ENCODE assay signal across 11 mouse cellular contexts in the genomic region with DNA sequence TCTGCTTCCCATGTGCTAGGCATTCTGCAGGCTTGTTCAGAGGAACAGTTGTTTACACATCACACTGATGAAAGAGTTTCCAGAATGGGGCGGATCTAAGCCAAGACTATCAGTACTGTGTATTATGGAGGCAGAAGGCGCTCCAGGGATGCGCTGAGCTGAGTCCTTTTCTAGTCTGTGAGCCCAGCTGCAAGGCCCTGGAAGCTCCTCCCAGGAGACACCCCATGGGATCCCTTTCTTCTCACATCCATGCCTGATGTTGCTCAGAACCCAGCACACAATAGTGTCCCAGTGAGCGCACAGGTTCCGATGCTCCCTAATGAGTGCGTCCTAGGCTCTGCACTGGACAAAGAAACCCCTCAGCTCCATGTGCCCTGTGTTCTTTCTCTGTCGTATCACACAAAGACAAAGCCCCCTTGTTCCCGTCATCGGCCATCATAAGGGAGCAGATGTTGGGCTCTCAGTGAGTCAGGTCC.
A peak's percentile ranks its signal among the peaks of the same experiment; 100 is the strongest.
DNase-seq lines count a peak whose midpoint lies in the region; ATAC-seq lines count a peak whose summit lies in the region.
"Had no signal": no experiment of that assay in that cellular context is flagged by ENCODE, and none has a peak within 500 bp of the region (broad histone marks: within the 10 kb centered on the region; RNA-seq: fewer than 3 reads in every experiment).

No protein-coding gene starts in this region.

- H3K9me3 ChIP-seq in lung, embryonic 16.5 days (ENCODE audit: control insufficient read depth, low read length): no peaks in the 10 kb centered on the region
- H3K9me3 ChIP-seq in forebrain, embryonic 15.5 days: no peaks in the 10 kb centered on the region
- H3K9me3 ChIP-seq in limb, embryonic 10.5 days (replicated peaks): no peaks in the 10 kb centered on the region
- H3K9me3 ChIP-seq in stomach, embryonic 14.5 days (ENCODE audit: control insufficient read depth, low read depth, low read length): no peaks in the 10 kb centered on the region; the same call in 1 of the 2 replicates
- H3K9me3 ChIP-seq in liver, embryonic 11.5 days (ENCODE audit: control insufficient read depth, low read length): no peaks in the 10 kb centered on the region

- H3K4me2 ChIP-seq in lung, embryonic 16.5 days (ENCODE audit: low read depth, low read length): no peak overlapping the region
- H3K4me2 ChIP-seq in forebrain, embryonic 15.5 days (replicated peaks): no peak overlapping the region
- H3K4me2 ChIP-seq in stomach, embryonic 14.5 days (replicated peaks; ENCODE audit: low read depth, low read length): no peak overlapping the region
- no peak overlapping the region for H3K4me2 ChIP-seq in liver, embryonic 11.5 days
- H3K4me2 ChIP-seq: liver, embryonic 15.5 days had no signal

- H3K36me3 ChIP-seq in lung, embryonic 16.5 days (ENCODE audit: control insufficient read depth, insufficient read depth, low read length): no peaks in the 10 kb centered on the region; the same call in 1 of the 2 replicates
- H3K36me3 ChIP-seq in forebrain, embryonic 15.5 days: peaks cover 31% of the 10 kb centered on the region
- peaks cover 76% of the 10 kb centered on the region for H3K36me3 ChIP-seq in limb, embryonic 10.5 days
- H3K36me3 ChIP-seq in stomach, embryonic 14.5 days (ENCODE audit: control insufficient read depth, insufficient read depth, low read length): peaks cover 5% of the 10 kb centered on the region
- H3K36me3 ChIP-seq in liver, embryonic 11.5 days (ENCODE audit: control insufficient read depth, insufficient read depth, low read length): no peaks in the 10 kb centered on the region
- H3K36me3 ChIP-seq: G1E; liver, embryonic 15.5 days had no signal

- H3K9ac ChIP-seq in lung, embryonic 16.5 days (ENCODE audit: low read length): no peak overlapping the region
- H3K9ac ChIP-seq in forebrain, embryonic 15.5 days (replicated peaks): no peak overlapping the region
- H3K9ac ChIP-seq in stomach, embryonic 14.5 days (replicated peaks; ENCODE audit: low read depth, low read length): no peak overlapping the region
- H3K9ac ChIP-seq in liver, embryonic 11.5 days (ENCODE audit: low read depth, low read length): no peak overlapping the region
- H3K9ac ChIP-seq: liver, embryonic 15.5 days had no signal

- H3K27ac ChIP-seq in lung, embryonic 16.5 days (ENCODE audit: low read length): no peak overlapping the region
- peak overlapping the region; percentile 45 for H3K27ac ChIP-seq in forebrain, embryonic 15.5 days (replicated peaks)
- peak overlapping the region; percentile 54 for H3K27ac ChIP-seq in limb, embryonic 10.5 days
- H3K27ac ChIP-seq in stomach, embryonic 14.5 days (ENCODE audit: low read length): no peak overlapping the region
- no peak overlapping the region for H3K27ac ChIP-seq in liver, embryonic 11.5 days (ENCODE audit: low read depth, low read length)
- H3K27ac ChIP-seq: liver, embryonic 15.5 days had no signal

- no peak overlapping the region for H3K4me3 ChIP-seq in lung, embryonic 16.5 days (ENCODE audit: low read length)
- H3K4me3 ChIP-seq in forebrain, embryonic 15.5 days: no peak overlapping the region
- H3K4me3 ChIP-seq in limb, embryonic 10.5 days: no peak overlapping the region
- no peak overlapping the region for H3K4me3 ChIP-seq in stomach, embryonic 14.5 days (ENCODE audit: low read depth, low read length)
- no peak overlapping the region for H3K4me3 ChIP-seq in liver, embryonic 11.5 days (ENCODE audit: low read depth, low read length)
- H3K4me3 ChIP-seq: liver, embryonic 15.5 days had no signal

- WGBS in lung, embryonic 16.5 days: 66% methylated on average over 9 of the region's 9 CpGs
- WGBS in forebrain, embryonic 15.5 days: 32% methylated on average over 9 of the region's 9 CpGs
- WGBS in limb, embryonic 10.5 days: 82% methylated on average over 9 of the region's 9 CpGs
- WGBS in stomach, embryonic 14.5 days: 77% methylated on average over 9 of the region's 9 CpGs
- WGBS in liver, embryonic 11.5 days: 79% methylated on average over 9 of the region's 9 CpGs

- peaks cover 4% of the 10 kb centered on the region; the same call in 1 of the 2 replicates for H3K4me1 ChIP-seq in lung, embryonic 16.5 days (replicated peaks; ENCODE audit: control insufficient read depth, insufficient read depth, low read length)
- peaks cover 8% of the 10 kb centered on the region for H3K4me1 ChIP-seq in forebrain, embryonic 15.5 days
- 0 out of 2 replicates have a peak, but pooled peaks cover 3% of the 10 kb centered on the region for H3K4me1 ChIP-seq in limb, embryonic 10.5 days
- H3K4me1 ChIP-seq in stomach, embryonic 14.5 days (ENCODE audit: control insufficient read depth, insufficient read depth, low read length): no peaks in the 10 kb centered on the region
- H3K4me1 ChIP-seq in liver, embryonic 11.5 days (replicated peaks; ENCODE audit: control insufficient read depth, insufficient read depth, low read length): no peaks in the 10 kb centered on the region
- H3K4me1 ChIP-seq: liver, embryonic 15.5 days had no signal

- DNase-seq in lung, adult 18-20 months: no peak
- no peak for DNase-seq in limb, embryonic 10.5 days (ENCODE audit: low spot score)
- DNase-seq in liver, embryonic 11.5 days (ENCODE audit: low spot score): no peak
- no peak for DNase-seq in cerebellum, postnatal 25 days
- DNase-seq: kidney, adult 18-20 months had no signal

- ATAC-seq in lung, embryonic 16.5 days (ENCODE audit: low read depth): peak; percentile 47
- ATAC-seq in forebrain, embryonic 15.5 days (replicated peaks): peak; percentile 84
- ATAC-seq in stomach, embryonic 14.5 days (ENCODE audit: insufficient number of reproducible peaks, insufficient read depth, low FRiP score, low read depth): peak; percentile 56; the same call in 1 of the 2 replicates
- no peak for ATAC-seq in liver, embryonic 11.5 days (replicated peaks; ENCODE audit: low FRiP score)
- ATAC-seq in megakaryocyte-erythroid progenitor cell, adult 5-6 weeks (replicated peaks; ENCODE audit: low FRiP score, low TSS enrichment, poor library complexity, severe bottlenecking): no peak

- H3K27me3 ChIP-seq in lung, embryonic 16.5 days (ENCODE audit: control insufficient read depth, insufficient read depth, low read depth, low read length): no peaks in the 10 kb centered on the region
- H3K27me3 ChIP-seq in forebrain, embryonic 15.5 days: no peaks in the 10 kb centered on the region
- no peaks in the 10 kb centered on the region for H3K27me3 ChIP-seq in limb, embryonic 10.5 days (ENCODE audit: low read depth, poor library complexity, severe bottlenecking)
- no peaks in the 10 kb centered on the region for H3K27me3 ChIP-seq in stomach, embryonic 14.5 days (ENCODE audit: control insufficient read depth, insufficient read depth, low read length)
- no peaks in the 10 kb centered on the region for H3K27me3 ChIP-seq in liver, embryonic 11.5 days (replicated peaks; ENCODE audit: control insufficient read depth, insufficient read depth, low read length)

Comparison
In these comparisons a context has a peak if more than half of its experiments do, and no peak if none do; other contexts are left out.
1. ATAC-seq: peak in lung, embryonic 16.5 days (single experiment), forebrain, embryonic 15.5 days (single experiment) and stomach, embryonic 14.5 days (single experiment); none in liver, embryonic 11.5 days (single experiment) and megakaryocyte-erythroid progenitor cell, adult 5-6 weeks (single experiment).
2. H3K27ac ChIP-seq: peak in forebrain, embryonic 15.5 days (single experiment) and limb, embryonic 10.5 days (single experiment); none in lung, embryonic 16.5 days (single experiment), stomach, embryonic 14.5 days (single experiment) and liver, embryonic 11.5 days (single experiment).